Mouse (Mus musculus): Measurements from ENCODE around the gene Ccdc167. TPM values are rescaled to one million over a fixed set of nuclear protein-coding genes. Genes with fewer than 3 reads are reported as not detected.

Ccdc167 gene
- polyA plus RNA-seq, 1 experiment: 15.4 TPM

DNA sequence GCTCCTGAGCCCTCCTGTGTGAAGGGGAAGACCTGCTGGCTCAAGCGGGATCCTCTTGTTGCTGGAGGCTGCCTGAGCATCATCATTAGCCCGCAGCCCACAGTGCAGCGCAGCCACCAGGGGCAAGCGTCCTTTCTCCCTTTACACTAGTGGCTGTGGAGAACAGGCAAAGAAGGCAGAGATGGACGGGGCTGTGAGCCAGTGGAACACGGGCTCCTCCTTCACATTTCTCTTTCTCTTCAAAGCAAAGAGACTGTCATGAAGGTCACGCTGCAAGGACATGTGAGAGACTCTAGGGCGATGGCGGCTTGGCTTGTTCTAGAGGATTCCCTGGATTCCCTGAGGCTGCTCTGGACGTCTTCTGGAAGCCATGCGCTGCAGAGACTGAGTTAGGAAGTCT, 75.9 kb downstream of the Ccdc167 start:
- DNase-seq (ENCODE audit: extremely low spot score in 1 of 2, low spot score in 1 of 2): no peak

DNA sequence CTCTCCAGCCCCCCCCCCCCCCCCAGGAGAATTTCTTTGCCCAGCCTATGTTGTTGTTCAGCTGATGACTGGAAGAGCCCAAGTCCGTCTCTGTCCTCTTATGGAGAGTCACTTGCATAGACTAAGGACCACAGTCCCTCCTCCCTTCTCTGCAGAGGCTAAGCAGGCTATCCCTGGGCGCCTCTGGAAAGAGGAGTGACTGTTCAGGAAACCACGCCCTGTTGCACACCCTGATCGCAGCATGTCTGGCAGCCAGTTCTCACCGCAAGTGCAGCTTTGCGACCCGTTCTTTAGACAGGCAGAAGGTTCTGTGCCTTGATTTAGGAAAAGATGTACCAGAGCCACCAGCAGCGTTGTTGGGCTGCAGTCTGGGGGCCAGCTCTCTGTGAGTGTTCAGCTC, 78.9 kb downstream of the Ccdc167 start:
- DNase-seq (ENCODE audit: extremely low spot score in 1 of 2, low spot score in 1 of 2): no peak

DNA sequence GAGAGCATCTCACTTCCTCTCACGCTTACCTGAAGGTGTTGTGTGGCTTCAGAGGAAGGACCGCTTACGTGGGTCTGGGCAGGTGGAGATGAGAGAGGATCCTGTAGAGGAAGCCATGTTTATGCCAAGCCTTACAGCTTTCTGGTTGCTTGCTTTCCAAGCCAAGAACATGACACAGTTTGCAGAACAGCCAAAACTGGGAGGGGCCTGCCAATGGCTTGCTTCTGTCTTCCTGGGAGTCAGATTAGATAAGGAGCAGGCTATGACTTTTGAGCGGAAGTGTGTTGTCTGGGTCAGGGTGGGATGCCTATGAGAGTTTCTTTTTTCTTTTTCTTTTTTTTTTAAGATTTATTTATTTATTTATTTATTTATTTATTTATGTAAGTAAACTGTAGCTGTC, 79.5 kb downstream of the Ccdc167 start:
- DNase-seq (ENCODE audit: extremely low spot score in 1 of 2, low spot score in 1 of 2): no peak

Other genes starting within 250 kb of the Ccdc167 start
- 3.2 and 3.7 TPM in 2 replicates for gene Pim1, start 226.3 kb downstream of the Ccdc167 start, polyA plus RNA-seq (2012; rRNA removed)
- not detected in 2 replicates for gene Gm17657, start 167.4 kb downstream of the Ccdc167 start, polyA plus RNA-seq (2012; rRNA removed)
- gene Tbc1d22b, start 167.3 kb downstream of the Ccdc167 start, polyA plus RNA-seq (2012; rRNA removed): 35.5 and 35.8 TPM in 2 replicates
- 0.16 and 0.88 TPM in 2 replicates for gene Tmem217, start 164.7 kb downstream of the Ccdc167 start, polyA plus RNA-seq (2012; rRNA removed)
- 61.7 and 62.8 TPM in 2 replicates for gene Rnf8, start 102.3 kb downstream of the Ccdc167 start, polyA plus RNA-seq (2012; rRNA removed)
- gene Gm28043, start 102.2 kb downstream of the Ccdc167 start, polyA plus RNA-seq (2012; rRNA removed): 2.7 and 3.3 TPM in 2 replicates
- gene Cmtr1, start 56.4 kb downstream of the Ccdc167 start, polyA plus RNA-seq (2012; rRNA removed): 72.7 and 82.6 TPM in 2 replicates

Data from frontal cortex, adult 2 months (tissue).